Mouse (Mus musculus): ENCODE measurements around the gene Uhrf1bp1.
A peak's percentile ranks its signal among the peaks of the same experiment; 100 is the strongest.

The Uhrf1bp1 gene

GRCm38 (mm10) chr17:27839469-27840252 is 16.6 kb upstream of the Uhrf1bp1 start:
- DNase-seq (ENCODE audit: extremely low read depth, low read depth) = peak; percentile 96

GRCm38 (mm10) chr17:27848351-27848750 is 7.9 kb upstream of the Uhrf1bp1 start:
- no peak for DNase-seq (ENCODE audit: extremely low read depth, low read depth)

GRCm38 (mm10) chr17:27851076-27851475 is 5.2 kb upstream of the Uhrf1bp1 start:
- DNase-seq (ENCODE audit: extremely low read depth, low read depth) = no peak

GRCm38 (mm10) chr17:27856798-27857648 is 782 bp downstream of the Uhrf1bp1 start:
- peak; percentile 36 for DNase-seq (ENCODE audit: extremely low read depth, low read depth)

- peak; percentile 58 for DNase-seq (ENCODE audit: extremely low read depth, low read depth)
Observed at GRCm38 (mm10) chr17:27857649-27858475, 1.6 kb downstream of the Uhrf1bp1 start.

GRCm38 (mm10) chr17:27859131-27859530 is 2.9 kb downstream of the Uhrf1bp1 start:
- peak; percentile 35 for DNase-seq (ENCODE audit: extremely low read depth, low read depth)

- no peak for DNase-seq (ENCODE audit: extremely low read depth, low read depth)
Observed at GRCm38 (mm10) chr17:27865461-27865860, 9.2 kb downstream of the Uhrf1bp1 start.

- no peak for DNase-seq (ENCODE audit: extremely low read depth, low read depth)
Observed at GRCm38 (mm10) chr17:27866737-27867136, 10.5 kb downstream of the Uhrf1bp1 start.

GRCm38 (mm10) chr17:27871851-27872250 is 15.6 kb downstream of the Uhrf1bp1 start:
- no peak for DNase-seq (ENCODE audit: extremely low read depth, low read depth)

GRCm38 (mm10) chr17:27873583-27873982 is 17.3 kb downstream of the Uhrf1bp1 start:
- DNase-seq (ENCODE audit: extremely low read depth, low read depth) = no peak

GRCm38 (mm10) chr17:27874510-27874909 is 18.3 kb downstream of the Uhrf1bp1 start:
- DNase-seq (ENCODE audit: extremely low read depth, low read depth) = peak; percentile 28

- DNase-seq (ENCODE audit: extremely low read depth, low read depth) = no peak
Observed at GRCm38 (mm10) chr17:27881518-27881917, 25.3 kb downstream of the Uhrf1bp1 start.

GRCm38 (mm10) chr17:27883129-27883528 is 26.9 kb downstream of the Uhrf1bp1 start:
- DNase-seq (ENCODE audit: extremely low read depth, low read depth) = no peak

- no peak for DNase-seq (ENCODE audit: extremely low read depth, low read depth)
Observed at GRCm38 (mm10) chr17:27883994-27884393, 27.8 kb downstream of the Uhrf1bp1 start.

- DNase-seq (ENCODE audit: extremely low read depth, low read depth) = no peak
Observed at GRCm38 (mm10) chr17:27886499-27887210, 30.4 kb downstream of the Uhrf1bp1 start.

- DNase-seq (ENCODE audit: extremely low read depth, low read depth) = peak; percentile 84
Observed at GRCm38 (mm10) chr17:27907512-27908205, 51.4 kb downstream of the Uhrf1bp1 start.

GRCm38 (mm10) chr17:27908206-27908887 is 52.1 kb downstream of the Uhrf1bp1 start:
- DNase-seq (ENCODE audit: extremely low read depth, low read depth) = peak; percentile 56

GRCm38 (mm10) chr17:27908888-27909621 is 52.8 kb downstream of the Uhrf1bp1 start, which contains the start of gene Anks1:
Anks1 (plus strand) TSS chr17:27909306.
- DNase-seq (ENCODE audit: extremely low read depth, low read depth) = peak; percentile 17

Measured in MEL-GATA-1-ER (cell line).